Mouse (Mus musculus): ENCODE results near the gene Zbtb12. TPM values are rescaled to one million over a fixed set of nuclear protein-coding genes. Genes with fewer than 3 reads are reported as not detected.

Zbtb12 gene
- polyA plus RNA-seq, 1 experiment from 2014 or later = 9.2 TPM

GRCm38 (mm10) chr17:34887942-34888341, 8.7 kb downstream of the Zbtb12 start:
- Histone ChIP-seq H3K36me3 (ENCODE audit: control insufficient read depth, insufficient read depth, low read length) (no peaks in the 10 kb centered on the region), H3K9me3 (ENCODE audit: control insufficient read depth, low read length) (no peaks in the 10 kb centered on the region), H3K27me3 (replicated peaks; ENCODE audit: control insufficient read depth, insufficient read depth, low read length) (no peaks in the 10 kb centered on the region), H3K4me3 (ENCODE audit: low read length) (no peak overlapping the region), H3K4me2 (ENCODE audit: low read length) (no peak overlapping the region), H3K4me1 (ENCODE audit: control insufficient read depth, insufficient read depth, low read depth, low read length) (no peaks in the 10 kb centered on the region), H3K27ac (ENCODE audit: low read depth, low read length) (no peak overlapping the region), H3K9ac (ENCODE audit: low read depth, low read length) (no peak overlapping the region)
- ATAC-seq = no peak
- WGBS = 89% methylated on average over 5 of the region's 5 CpGs

- WGBS = 86% methylated on average over 12 of the region's 12 CpGs
- no peak overlapping the region for H3K27ac ChIP-seq (ENCODE audit: low read depth, low read length)
- H3K4me1 ChIP-seq (ENCODE audit: control insufficient read depth, insufficient read depth, low read depth, low read length) = peaks cover 3% of the 10 kb centered on the region
Observed at GRCm38 (mm10) chr17:34890074-34890743, 10.9 kb downstream of the Zbtb12 start.

GRCm38 (mm10) chr17:34891377-34891776, 12.1 kb downstream of the Zbtb12 start:
- no peak overlapping the region for H3K4me3 ChIP-seq (ENCODE audit: low read length)
- peaks cover 15% of the 10 kb centered on the region for H3K4me1 ChIP-seq (ENCODE audit: control insufficient read depth, insufficient read depth, low read depth, low read length)
- no peak overlapping the region for H3K9ac ChIP-seq (ENCODE audit: low read depth, low read length)
- 96% methylated on average over 2 of the region's 2 CpGs for WGBS
- no peak overlapping the region for H3K27ac ChIP-seq (ENCODE audit: low read depth, low read length)
- H3K9me3 ChIP-seq (ENCODE audit: control insufficient read depth, low read length) = no peaks in the 10 kb centered on the region
- H3K27me3 ChIP-seq (replicated peaks; ENCODE audit: control insufficient read depth, insufficient read depth, low read length) = no peaks in the 10 kb centered on the region
- H3K36me3 ChIP-seq (ENCODE audit: control insufficient read depth, insufficient read depth, low read length) = peaks cover 2% of the 10 kb centered on the region; the same call in 1 of the 2 replicates
- no peak for ATAC-seq
- H3K4me2 ChIP-seq (ENCODE audit: low read length) = no peak overlapping the region

More at GRCm38 (mm10) chr17:34890074-34890743, 10.9 kb downstream of the Zbtb12 start:
- ATAC-seq = no peak
- Histone ChIP-seq H3K9ac (ENCODE audit: low read depth, low read length) (no peak overlapping the region), H3K4me3 (ENCODE audit: low read length) (no peak overlapping the region), H3K4me2 (ENCODE audit: low read length) (no peak overlapping the region), H3K9me3 (ENCODE audit: control insufficient read depth, low read length) (no peaks in the 10 kb centered on the region), H3K27me3 (replicated peaks; ENCODE audit: control insufficient read depth, insufficient read depth, low read length) (no peaks in the 10 kb centered on the region), H3K36me3 (ENCODE audit: control insufficient read depth, insufficient read depth, low read length) (no peaks in the 10 kb centered on the region)

GRCm38 (mm10) chr17:34893072-34893824, 14.0 kb downstream of the Zbtb12 start:
- peak overlapping the region; percentile 80 for H3K27ac ChIP-seq (ENCODE audit: low read depth, low read length)
- H3K4me3 ChIP-seq (ENCODE audit: low read length) = peak overlapping the region; percentile 79; the same call in 1 of the 2 replicates
- H3K4me2 ChIP-seq (ENCODE audit: low read length) = peak overlapping the region; percentile 67
- H3K9ac ChIP-seq (ENCODE audit: low read depth, low read length) = peak overlapping the region; percentile 62
- H3K27me3 ChIP-seq (replicated peaks; ENCODE audit: control insufficient read depth, insufficient read depth, low read length) = no peaks in the 10 kb centered on the region
- H3K9me3 ChIP-seq (ENCODE audit: control insufficient read depth, low read length) = no peaks in the 10 kb centered on the region
- H3K36me3 ChIP-seq (ENCODE audit: control insufficient read depth, insufficient read depth, low read length) = peaks cover 3% of the 10 kb centered on the region; the same call in 1 of the 2 replicates
- ATAC-seq = no peak
- 75% methylated on average over 12 of the region's 12 CpGs for WGBS
- H3K4me1 ChIP-seq (ENCODE audit: control insufficient read depth, insufficient read depth, low read depth, low read length) = peaks cover 29% of the 10 kb centered on the region

- H3K36me3 ChIP-seq (ENCODE audit: control insufficient read depth, insufficient read depth, low read length) = peaks cover 3% of the 10 kb centered on the region; the same call in 1 of the 2 replicates
- peak; percentile 91 for ATAC-seq
- peak overlapping the region; percentile 67 for H3K4me2 ChIP-seq (ENCODE audit: low read length)
- H3K4me3 ChIP-seq (ENCODE audit: low read length) = peak overlapping the region; percentile 79
- H3K9ac ChIP-seq (ENCODE audit: low read depth, low read length) = peak overlapping the region; percentile 93
- under 1% methylated on average over 29 of the region's 51 CpGs for WGBS
- no peaks in the 10 kb centered on the region for H3K9me3 ChIP-seq (ENCODE audit: control insufficient read depth, low read length)
- H3K27ac ChIP-seq (ENCODE audit: low read depth, low read length) = peak overlapping the region; percentile 97
- peaks cover 29% of the 10 kb centered on the region for H3K4me1 ChIP-seq (ENCODE audit: control insufficient read depth, insufficient read depth, low read depth, low read length)
- H3K27me3 ChIP-seq (replicated peaks; ENCODE audit: control insufficient read depth, insufficient read depth, low read length) = no peaks in the 10 kb centered on the region
Observed at GRCm38 (mm10) chr17:34894074-34894597, 14.9 kb downstream of the Zbtb12 start.

- no peaks in the 10 kb centered on the region for H3K27me3 ChIP-seq (replicated peaks; ENCODE audit: control insufficient read depth, insufficient read depth, low read length)
- peak overlapping the region; percentile 67 for H3K4me2 ChIP-seq (ENCODE audit: low read length)
- H3K36me3 ChIP-seq (ENCODE audit: control insufficient read depth, insufficient read depth, low read length) = peaks cover 3% of the 10 kb centered on the region; the same call in 1 of the 2 replicates
- peak overlapping the region; percentile 97 for H3K27ac ChIP-seq (ENCODE audit: low read depth, low read length)
- no peaks in the 10 kb centered on the region for H3K9me3 ChIP-seq (ENCODE audit: control insufficient read depth, low read length)
- peak overlapping the region; percentile 93 for H3K9ac ChIP-seq (ENCODE audit: low read depth, low read length)
- WGBS = 4% methylated on average over 51 of the region's 51 CpGs
- peaks cover 31% of the 10 kb centered on the region for H3K4me1 ChIP-seq (ENCODE audit: control insufficient read depth, insufficient read depth, low read depth, low read length)
- ATAC-seq = peak; percentile 21
- H3K4me3 ChIP-seq (ENCODE audit: low read length) = peak overlapping the region; percentile 79
Observed at GRCm38 (mm10) chr17:34894801-34895530, 15.7 kb downstream of the Zbtb12 start.

GRCm38 (mm10) chr17:34895724-34896123, 16.4 kb downstream of the Zbtb12 start:
- peak overlapping the region; percentile 67 for H3K4me2 ChIP-seq (ENCODE audit: low read length)
- H3K4me1 ChIP-seq (ENCODE audit: control insufficient read depth, insufficient read depth, low read depth, low read length) = peaks cover 37% of the 10 kb centered on the region
- peak overlapping the region; percentile 79 for H3K4me3 ChIP-seq (ENCODE audit: low read length)
- H3K9ac ChIP-seq (ENCODE audit: low read depth, low read length) = peak overlapping the region; percentile 93
- H3K27me3 ChIP-seq (replicated peaks; ENCODE audit: control insufficient read depth, insufficient read depth, low read length) = no peaks in the 10 kb centered on the region
- WGBS = 89% methylated on average over 15 of the region's 15 CpGs
- peak overlapping the region; percentile 97 for H3K27ac ChIP-seq (ENCODE audit: low read depth, low read length)
- H3K36me3 ChIP-seq (ENCODE audit: control insufficient read depth, insufficient read depth, low read length) = peaks cover 3% of the 10 kb centered on the region; the same call in 1 of the 2 replicates
- H3K9me3 ChIP-seq (ENCODE audit: control insufficient read depth, low read length) = no peaks in the 10 kb centered on the region
- no peak for ATAC-seq

- Histone ChIP-seq H3K4me2 (ENCODE audit: low read length) (peak overlapping the region; percentile 67), H3K27me3 (replicated peaks; ENCODE audit: control insufficient read depth, insufficient read depth, low read length) (no peaks in the 10 kb centered on the region), H3K27ac (ENCODE audit: low read depth, low read length) (no peak overlapping the region), H3K9ac (ENCODE audit: low read depth, low read length) (no peak overlapping the region; the same call in 1 of the 2 replicates), H3K4me3 (ENCODE audit: low read length) (no peak overlapping the region), H3K4me1 (ENCODE audit: control insufficient read depth, insufficient read depth, low read depth, low read length) (peaks cover 37% of the 10 kb centered on the region), H3K36me3 (ENCODE audit: control insufficient read depth, insufficient read depth, low read length) (peaks cover 3% of the 10 kb centered on the region; the same call in 1 of the 2 replicates), H3K9me3 (ENCODE audit: control insufficient read depth, low read length) (no peaks in the 10 kb centered on the region)
- ATAC-seq = no peak
- WGBS = 87% methylated on average over 17 of the region's 17 CpGs
Observed at GRCm38 (mm10) chr17:34896366-34896765, 17.1 kb downstream of the Zbtb12 start.

Measured in hindbrain, embryonic 16.5 days (tissue).